Mouse (Mus musculus) urinary bladder, postnatal 36 days (tissue): ENCODE results near the gene Aass.

Experiments used
- DNase-seq, 2 experiments: peaks; one replicate each; pipeline ENCODE4 v3.0.0; 2022; ENCODE audit warnings: low spot score in 2 of 2, mixed read lengths in 1 of 2

Gene Aass

DNA sequence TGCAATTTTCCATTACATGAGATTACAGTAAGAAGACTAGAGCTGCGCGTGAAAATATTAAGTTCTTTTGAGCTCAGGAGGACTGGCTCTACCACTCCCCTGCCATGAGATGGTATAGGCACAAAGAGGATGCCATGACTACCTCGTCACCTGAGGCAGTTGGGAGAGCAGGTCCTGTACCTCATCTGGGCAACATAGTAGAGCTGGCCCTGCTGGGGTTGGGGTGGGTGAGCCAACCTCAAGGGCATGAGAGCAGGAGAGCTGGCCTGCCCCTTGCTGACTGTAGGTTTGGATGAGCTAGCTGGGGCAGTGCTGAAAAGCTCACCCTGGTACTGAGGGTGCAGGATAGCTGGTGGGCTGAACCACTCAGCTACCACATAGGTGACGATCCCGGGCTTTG lies 77.1 kb downstream of the Aass start:
- no peak for DNase-seq

DNA sequence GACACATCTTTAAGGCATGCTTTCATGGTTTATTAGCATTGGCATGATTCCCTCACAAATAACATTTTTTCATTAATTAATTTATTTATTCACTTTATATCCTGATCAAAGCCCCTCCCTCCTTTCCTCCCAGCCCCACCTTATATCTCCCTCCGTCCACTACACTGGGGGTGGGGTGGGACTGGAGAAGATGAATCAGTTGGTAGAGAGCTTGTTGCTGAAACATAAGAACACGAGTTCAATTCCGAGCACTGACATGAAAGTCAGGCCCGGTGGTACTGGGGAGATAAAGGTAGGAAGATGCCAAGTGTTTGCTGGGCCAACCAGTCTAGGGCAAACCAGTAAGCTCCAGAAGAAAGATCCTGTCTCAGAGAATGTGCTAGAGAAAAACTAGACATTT lies 84.0 kb downstream of the Aass start:
- DNase-seq, result no peak

DNA sequence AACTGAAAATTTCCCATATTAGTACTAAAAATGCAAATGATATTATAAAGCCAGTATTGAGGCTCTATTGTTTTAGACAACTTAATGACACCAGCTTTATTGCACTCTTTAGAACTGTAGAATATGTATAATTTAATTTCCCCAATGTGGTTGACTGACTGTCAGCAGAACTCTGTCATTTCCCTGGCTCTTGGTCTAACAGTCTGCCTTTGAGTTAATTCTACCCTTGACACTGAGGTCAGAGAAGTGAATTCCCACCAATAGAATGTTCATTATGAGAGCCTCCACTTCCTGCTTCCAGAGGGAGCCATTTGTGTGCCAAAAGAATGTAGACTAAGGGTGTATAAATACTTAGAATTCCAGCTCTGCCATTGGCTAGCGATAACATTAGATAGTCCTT lies 104.5 kb downstream of the Aass start:
- no peak for DNase-seq
